Mouse (Mus musculus): ENCODE results near the gene Rpp25l. TPM values are rescaled to one million over a fixed set of nuclear protein-coding genes. Genes with fewer than 3 reads are reported as not detected.
"Not testable (repeated sequence)": the region's sequence is repeated elsewhere in the genome, so short reads cannot be mapped to it uniquely, and the experiment has no call there.

Gene Rpp25l
- polyA plus RNA-seq, 1 experiment from 2014 or later: 58.0 TPM

GRCm38 (mm10) chr4:41705922-41706754 lies 7.2 kb downstream of the Rpp25l start:
- WGBS: 42% methylated on average over 19 of the region's 19 CpGs
- no peak for ATAC-seq (replicated peaks)
- Histone ChIP-seq H3K9ac (replicated peaks) (no peak overlapping the region), H3K4me3 (no peak overlapping the region), H3K27me3 (no peaks in the 10 kb centered on the region), H3K36me3 (peaks cover 4% of the 10 kb centered on the region; the same call in 1 of the 2 replicates), H3K27ac (replicated peaks) (peak overlapping the region; percentile 14; the same call in 1 of the 2 replicates), H3K4me1 (peaks cover 29% of the 10 kb centered on the region), H3K9me3 (no peaks in the 10 kb centered on the region), H3K4me2 (replicated peaks) (peak overlapping the region; percentile 28; the same call in 1 of the 2 replicates)

GRCm38 (mm10) chr4:41704651-41705050 lies 8.7 kb downstream of the Rpp25l start:
- Histone ChIP-seq H3K9me3 (no peaks in the 10 kb centered on the region), H3K4me2 (replicated peaks) (no peak overlapping the region), H3K27ac (replicated peaks) (no peak overlapping the region), H3K4me3 (no peak overlapping the region), H3K36me3 (no peaks in the 10 kb centered on the region), H3K4me1 (peaks cover 25% of the 10 kb centered on the region), H3K27me3 (no peaks in the 10 kb centered on the region), H3K9ac (replicated peaks) (no peak overlapping the region)
- no peak for ATAC-seq (replicated peaks)
- 8% methylated on average over 5 of the region's 5 CpGs for WGBS

- not testable (repeated sequence) for ATAC-seq (replicated peaks); H3K4me3 ChIP-seq; H3K27me3 ChIP-seq; H3K9me3 ChIP-seq; H3K4me2 ChIP-seq (replicated peaks); H3K9ac ChIP-seq (replicated peaks); H3K27ac ChIP-seq (replicated peaks); H3K36me3 ChIP-seq
- H3K4me1 ChIP-seq: peaks cover 14% of the 10 kb centered on the region
- WGBS: 60% methylated on average over 2 of the region's 2 CpGs
These were observed 11.1 kb downstream of the Rpp25l start for GRCm38 (mm10) chr4:41702226-41702625.

GRCm38 (mm10) chr4:41700224-41700623 lies 13.1 kb downstream of the Rpp25l start:
- not testable (repeated sequence) for ATAC-seq (replicated peaks); H3K9ac ChIP-seq (replicated peaks)
- 73% methylated on average over 5 of the region's 8 CpGs for WGBS

GRCm38 (mm10) chr4:41699783-41700182 lies 13.6 kb downstream of the Rpp25l start, which contains the start of gene Il11ra1:
Il11ra1 (plus strand) TSS chr4:41699989.
- not testable (repeated sequence) for ATAC-seq (replicated peaks); H3K27me3 ChIP-seq; H3K9ac ChIP-seq (replicated peaks); H3K9me3 ChIP-seq; H3K36me3 ChIP-seq; H3K4me1 ChIP-seq; H3K27ac ChIP-seq (replicated peaks); H3K4me3 ChIP-seq
- WGBS: 93% methylated on average over 10 of the region's 10 CpGs
- H3K4me2 ChIP-seq (replicated peaks): peak within 1 kb of the TSS; percentile 23

More at GRCm38 (mm10) chr4:41700224-41700623, 13.1 kb downstream of the Rpp25l start:
- H3K27ac ChIP-seq (replicated peaks); H3K36me3 ChIP-seq; H3K27me3 ChIP-seq; H3K4me2 ChIP-seq (replicated peaks); H3K4me1 ChIP-seq; H3K4me3 ChIP-seq; H3K9me3 ChIP-seq: not testable (repeated sequence)

GRCm38 (mm10) chr4:41698421-41699016 lies 14.8 kb downstream of the Rpp25l start:
- H3K4me2 ChIP-seq (replicated peaks): peak overlapping the region; percentile 23
- 4% methylated on average over 27 of the region's 32 CpGs for WGBS
- not testable (repeated sequence) for H3K4me1 ChIP-seq; H3K36me3 ChIP-seq; H3K27me3 ChIP-seq; H3K4me3 ChIP-seq; H3K9me3 ChIP-seq; ATAC-seq (replicated peaks); H3K27ac ChIP-seq (replicated peaks); H3K9ac ChIP-seq (replicated peaks)

GRCm38 (mm10) chr4:41696930-41697841 lies 16.1 kb downstream of the Rpp25l start, which contains the start of gene Cntfr:
Cntfr (minus strand) TSS chr4:41697089.
- not testable (repeated sequence) for ATAC-seq (replicated peaks); H3K27ac ChIP-seq (replicated peaks); H3K9me3 ChIP-seq; H3K4me1 ChIP-seq; H3K9ac ChIP-seq (replicated peaks); H3K27me3 ChIP-seq; H3K36me3 ChIP-seq
- H3K4me3 ChIP-seq: peak within 1 kb of the TSS; percentile 23
- 16% methylated on average over 39 of the region's 40 CpGs for WGBS
- H3K4me2 ChIP-seq (replicated peaks): peak within 1 kb of the TSS; percentile 38

- not testable (repeated sequence) for ATAC-seq (replicated peaks); H3K27ac ChIP-seq (replicated peaks); H3K27me3 ChIP-seq; H3K4me2 ChIP-seq (replicated peaks); H3K36me3 ChIP-seq; H3K4me3 ChIP-seq; H3K4me1 ChIP-seq; H3K9ac ChIP-seq (replicated peaks); H3K9me3 ChIP-seq
- 7% methylated on average over 11 of the region's 15 CpGs for WGBS
These were observed 16.9 kb downstream of the Rpp25l start for GRCm38 (mm10) chr4:41696452-41696851.

GRCm38 (mm10) chr4:41695800-41696199 lies 17.5 kb downstream of the Rpp25l start:
- ATAC-seq (replicated peaks); H3K36me3 ChIP-seq; H3K9me3 ChIP-seq; H3K27ac ChIP-seq (replicated peaks); H3K9ac ChIP-seq (replicated peaks); H3K4me1 ChIP-seq; H3K27me3 ChIP-seq: not testable (repeated sequence)
- 5% methylated on average over 14 of the region's 38 CpGs for WGBS
- H3K4me2 ChIP-seq (replicated peaks): peak overlapping the region; percentile 38
- peak overlapping the region; percentile 23 for H3K4me3 ChIP-seq

- ATAC-seq (replicated peaks); H3K27ac ChIP-seq (replicated peaks); H3K9me3 ChIP-seq; H3K36me3 ChIP-seq; H3K4me1 ChIP-seq; H3K27me3 ChIP-seq; H3K9ac ChIP-seq (replicated peaks): not testable (repeated sequence)
- H3K4me3 ChIP-seq: peak overlapping the region; percentile 6; the same call in 1 of the 2 replicates
- WGBS: 5% methylated on average over 4 of the region's 4 CpGs
- peak overlapping the region; percentile 25; the same call in 1 of the 2 replicates for H3K4me2 ChIP-seq (replicated peaks)
These were observed 19.8 kb downstream of the Rpp25l start for GRCm38 (mm10) chr4:41693511-41693910.

GRCm38 (mm10) chr4:41690014-41690413 lies 23.3 kb downstream of the Rpp25l start:
- not testable (repeated sequence) for H3K36me3 ChIP-seq; H3K27me3 ChIP-seq; ATAC-seq (replicated peaks); H3K4me2 ChIP-seq (replicated peaks); H3K4me3 ChIP-seq; H3K9ac ChIP-seq (replicated peaks); H3K27ac ChIP-seq (replicated peaks); H3K9me3 ChIP-seq
- whole genome bisulfite sequencing: no CpG with 5 or more reads among the region's 4 CpGs
- H3K4me1 ChIP-seq: peaks cover 14% of the 10 kb centered on the region

Data from forebrain, embryonic 15.5 days (tissue).